Mouse (Mus musculus) MEL (cell line): Measurements from ENCODE around the gene Mei1.

ENCODE experiments used
- CTCF ChIP-seq, 3 experiments: IDR thresholded peaks in 2 of 3; conservative IDR thresholded peaks in 1 of 3; 2 replicates each; pipeline ENCODE4 v1.5.1; 2011 to 2012; ENCODE audit warnings: low read length in 3 of 3, low read depth in 2 of 3, mild to moderate bottlenecking in 2 of 3, improper control_type of control experiment in 1 of 3, inconsistent platforms in 1 of 3, mixed read lengths in 1 of 3, moderate library complexity in 1 of 3; ENCODE audit not compliant: control insufficient read depth in 1 of 3, insufficient read depth in 1 of 3, poor library complexity in 1 of 3, severe bottlenecking in 1 of 3
- EP300 ChIP-seq, 2 experiments: IDR thresholded peaks; 2 replicates each; pipeline ENCODE4 v1.6.1; 2011; ENCODE audit warnings: improper control_type of control experiment in 2 of 2, low read length in 2 of 2, low read depth in 1 of 2, mild to moderate bottlenecking in 1 of 2
- MAFK ChIP-seq: IDR thresholded peaks from 2 replicates; pipeline ENCODE4 v1.6.1; 2011; ENCODE audit warnings: low read depth, mild to moderate bottlenecking, low read length, improper control_type of control experiment, borderline replicate concordance
- MAX ChIP-seq: IDR thresholded peaks from 2 replicates; pipeline ENCODE4 v1.6.1; 2011; ENCODE audit warnings: low read length, improper control_type of control experiment
- MEF2A ChIP-seq: IDR thresholded peaks from 2 replicates; pipeline ENCODE4 v1.6.1; 2014; ENCODE audit warnings: low read depth, mild to moderate bottlenecking, inconsistent platforms, low read length, improper control_type of control experiment; ENCODE audit not compliant: poor library complexity, insufficient replicate concordance, severe bottlenecking; ENCODE audit errors: extremely low read depth
- MXI1 ChIP-seq: IDR thresholded peaks from 2 replicates; pipeline ENCODE4 v1.6.1; 2011; ENCODE audit warnings: mild to moderate bottlenecking, low read depth, low read length, improper control_type of control experiment
- MYC ChIP-seq: IDR thresholded peaks from 2 replicates; pipeline ENCODE4 v1.6.1; 2011; ENCODE audit warnings: low read depth, mild to moderate bottlenecking, low read length, improper control_type of control experiment, moderate library complexity
- POLR2A ChIP-seq, 2 experiments: IDR thresholded peaks; 2 replicates each; pipeline ENCODE4 v1.6.1; 2011 to 2012; ENCODE audit warnings: low read length in 2 of 2, mild to moderate bottlenecking in 2 of 2, control low read depth in 1 of 2, improper control_type of control experiment in 1 of 2, low read depth in 1 of 2, moderate library complexity in 1 of 2; ENCODE audit not compliant: control insufficient read depth in 1 of 2, insufficient read depth in 1 of 2, poor library complexity in 1 of 2
- TBP ChIP-seq: IDR thresholded peaks from 2 replicates; pipeline ENCODE4 v1.8.0; 2011; ENCODE audit warnings: low read depth, low read length, improper control_type of control experiment
- USF1 ChIP-seq: IDR thresholded peaks from 2 replicates; pipeline ENCODE4 v1.6.1; 2014; ENCODE audit warnings: low read depth, mild to moderate bottlenecking, inconsistent platforms, low read length, improper control_type of control experiment, moderate library complexity
- ZC3H11A ChIP-seq: IDR thresholded peaks from 2 replicates; pipeline ENCODE4 v1.6.1; 2012; ENCODE audit warnings: low read depth, mild to moderate bottlenecking, inconsistent platforms, low read length, improper control_type of control experiment

- TF ChIP-seq MAFK (no peak), CTCF (IDR thresholded peaks at IDR 0.05 in 2 of 3, conservative IDR thresholded peaks at IDR 0.05 in 1 of 3; ENCODE audit: control insufficient read depth in 1 of 3, insufficient read depth in 1 of 3, low read depth in 2 of 3, low read length in 3 of 3, poor library complexity in 1 of 3, severe bottlenecking in 1 of 3) (no peak), MYC (no peak), POLR2A (IDR thresholded peaks at IDR 0.05; ENCODE audit: control insufficient read depth in 1 of 2, insufficient read depth in 1 of 2, low read depth in 1 of 2, low read length in 2 of 2, poor library complexity in 1 of 2) (no peak), EP300 (IDR thresholded peaks at IDR 0.05; ENCODE audit: low read depth in 1 of 2, low read length in 2 of 2) (no peak), MAX (no peak), MEF2A (no peak), MXI1 (no peak), TBP (no peak), ZC3H11A (no peak), USF1 (no peak)
Observed at GRCm38 (mm10) chr15:82027726-82028125, 42.1 kb upstream of the Mei1 start.
